Mouse (Mus musculus): ENCODE measurements around the gene Ahdc1. TPM values are rescaled to one million over a fixed set of nuclear protein-coding genes. Genes with fewer than 3 reads are reported as not detected.

Ahdc1 gene
- polyA plus RNA-seq, 1 experiment from 2014 or later = 11.6 TPM

- no peak for ATAC-seq (ENCODE audit: insufficient number of reproducible peaks, low FRiP score)
- Histone ChIP-seq H3K9me3 (replicated peaks) (no peaks in the 10 kb centered on the region), H3K27me3 (replicated peaks) (no peaks in the 10 kb centered on the region), H3K9ac (peak overlapping the region; percentile 67), H3K36me3 (no peaks in the 10 kb centered on the region), H3K4me3 (peak overlapping the region; percentile 24; the same call in 1 of the 2 replicates), H3K27ac (ENCODE audit: poor library complexity, severe bottlenecking) (peak overlapping the region; percentile 92), H3K4me1 (replicated peaks) (peaks cover 98% of the 10 kb centered on the region), H3K4me2 (peak overlapping the region; percentile 100)
- WGBS = 11% methylated on average over 4 of the region's 4 CpGs
Observed at GRCm38 (mm10) chr4:133042244-133042643, 31.2 kb downstream of the Ahdc1 start.

- Histone ChIP-seq H3K4me1 (replicated peaks) (peaks cover 98% of the 10 kb centered on the region), H3K36me3 (no peaks in the 10 kb centered on the region), H3K4me2 (peak overlapping the region; percentile 100), H3K27ac (ENCODE audit: poor library complexity, severe bottlenecking) (peak overlapping the region; percentile 92), H3K9ac (peak overlapping the region; percentile 67), H3K9me3 (replicated peaks) (no peaks in the 10 kb centered on the region), H3K27me3 (replicated peaks) (no peaks in the 10 kb centered on the region), H3K4me3 (peak overlapping the region; percentile 24)
- WGBS = 3% methylated on average over 28 of the region's 28 CpGs
- no peak for ATAC-seq (ENCODE audit: insufficient number of reproducible peaks, low FRiP score)
Observed at GRCm38 (mm10) chr4:133042651-133043635, 31.9 kb downstream of the Ahdc1 start.

GRCm38 (mm10) chr4:133043798-133044646 lies 33.0 kb downstream of the Ahdc1 start:
- Histone ChIP-seq H3K4me2 (peak overlapping the region; percentile 100), H3K4me3 (no peak overlapping the region), H3K27me3 (replicated peaks) (no peaks in the 10 kb centered on the region), H3K9ac (peak overlapping the region; percentile 59), H3K27ac (ENCODE audit: poor library complexity, severe bottlenecking) (peak overlapping the region; percentile 92), H3K9me3 (replicated peaks) (no peaks in the 10 kb centered on the region), H3K36me3 (no peaks in the 10 kb centered on the region), H3K4me1 (replicated peaks) (peaks cover 99% of the 10 kb centered on the region)
- no peak for ATAC-seq (ENCODE audit: insufficient number of reproducible peaks, low FRiP score)
- WGBS = 23% methylated on average over 6 of the region's 6 CpGs

- no peaks in the 10 kb centered on the region for H3K36me3 ChIP-seq
- 21% methylated on average over 6 of the region's 6 CpGs for WGBS
- ATAC-seq (ENCODE audit: insufficient number of reproducible peaks, low FRiP score) = no peak
- H3K27ac ChIP-seq (ENCODE audit: poor library complexity, severe bottlenecking) = peak overlapping the region; percentile 92
- no peaks in the 10 kb centered on the region for H3K9me3 ChIP-seq (replicated peaks)
- peak overlapping the region; percentile 59; the same call in 1 of the 2 replicates for H3K9ac ChIP-seq
- H3K4me2 ChIP-seq = peak overlapping the region; percentile 100
- H3K4me1 ChIP-seq (replicated peaks) = peaks cover 100% of the 10 kb centered on the region
- no peak overlapping the region for H3K4me3 ChIP-seq
- no peaks in the 10 kb centered on the region for H3K27me3 ChIP-seq (replicated peaks)
Observed at GRCm38 (mm10) chr4:133044647-133045094, 33.6 kb downstream of the Ahdc1 start.

- peak overlapping the region; percentile 92 for H3K27ac ChIP-seq (ENCODE audit: poor library complexity, severe bottlenecking)
- ATAC-seq (ENCODE audit: insufficient number of reproducible peaks, low FRiP score) = no peak
- 35% methylated on average over 11 of the region's 11 CpGs for WGBS
- H3K4me1 ChIP-seq (replicated peaks) = peaks cover 100% of the 10 kb centered on the region
- no peaks in the 10 kb centered on the region for H3K9me3 ChIP-seq (replicated peaks)
- peak overlapping the region; percentile 59 for H3K9ac ChIP-seq
- no peak overlapping the region for H3K4me3 ChIP-seq
- peak overlapping the region; percentile 100; the same call in 1 of the 2 replicates for H3K4me2 ChIP-seq
- H3K27me3 ChIP-seq (replicated peaks) = no peaks in the 10 kb centered on the region
- no peaks in the 10 kb centered on the region for H3K36me3 ChIP-seq
Observed at GRCm38 (mm10) chr4:133045771-133046474, 34.9 kb downstream of the Ahdc1 start.

GRCm38 (mm10) chr4:133046691-133047352 lies 35.8 kb downstream of the Ahdc1 start:
- H3K27ac ChIP-seq (ENCODE audit: poor library complexity, severe bottlenecking) = peak overlapping the region; percentile 40
- ATAC-seq (ENCODE audit: insufficient number of reproducible peaks, low FRiP score) = no peak
- no peaks in the 10 kb centered on the region for H3K9me3 ChIP-seq (replicated peaks)
- no peaks in the 10 kb centered on the region for H3K27me3 ChIP-seq (replicated peaks)
- H3K4me3 ChIP-seq = no peak overlapping the region
- WGBS = 33% methylated on average over 12 of the region's 12 CpGs
- H3K36me3 ChIP-seq = no peaks in the 10 kb centered on the region
- peak overlapping the region; percentile 34 for H3K9ac ChIP-seq
- peak overlapping the region; percentile 14; the same call in 1 of the 2 replicates for H3K4me2 ChIP-seq
- peaks cover 100% of the 10 kb centered on the region for H3K4me1 ChIP-seq (replicated peaks)

GRCm38 (mm10) chr4:133047353-133048105 lies 36.5 kb downstream of the Ahdc1 start:
- H3K9ac ChIP-seq = peak overlapping the region; percentile 34
- no peaks in the 10 kb centered on the region for H3K36me3 ChIP-seq
- H3K4me3 ChIP-seq = no peak overlapping the region
- H3K27ac ChIP-seq (ENCODE audit: poor library complexity, severe bottlenecking) = peak overlapping the region; percentile 88; the same call in 1 of the 2 replicates
- no peaks in the 10 kb centered on the region for H3K9me3 ChIP-seq (replicated peaks)
- H3K4me2 ChIP-seq = peak overlapping the region; percentile 14; the same call in 1 of the 2 replicates
- 28% methylated on average over 16 of the region's 16 CpGs for WGBS
- H3K4me1 ChIP-seq (replicated peaks) = peaks cover 100% of the 10 kb centered on the region
- no peaks in the 10 kb centered on the region for H3K27me3 ChIP-seq (replicated peaks)
- ATAC-seq (ENCODE audit: insufficient number of reproducible peaks, low FRiP score) = no peak

GRCm38 (mm10) chr4:133049071-133049920 lies 38.2 kb downstream of the Ahdc1 start:
- Histone ChIP-seq H3K4me1 (replicated peaks) (peaks cover 100% of the 10 kb centered on the region), H3K36me3 (peaks cover 4% of the 10 kb centered on the region; the same call in 1 of the 2 replicates), H3K27me3 (replicated peaks) (no peaks in the 10 kb centered on the region), H3K9me3 (replicated peaks) (0 out of 2 replicates have a peak, but pooled peaks cover 3% of the 10 kb centered on the region), H3K4me3 (0 out of 2 replicates have a peak overlapping the region, but pooled peaks have one; percentile 8), H3K9ac (peak overlapping the region; percentile 35), H3K27ac (ENCODE audit: poor library complexity, severe bottlenecking) (peak overlapping the region; percentile 88), H3K4me2 (peak overlapping the region; percentile 53)
- WGBS = 45% methylated on average over 19 of the region's 19 CpGs
- peak; percentile 9; the same call in 1 of the 2 replicates for ATAC-seq (ENCODE audit: insufficient number of reproducible peaks, low FRiP score)

All from heart, embryonic 12.5 days (tissue).